Mouse (Mus musculus) kidney, embryonic 16.5 days (tissue): Measurements from ENCODE around the gene L2hgdh. TPM values are rescaled to one million over a fixed set of nuclear protein-coding genes. Genes with fewer than 3 reads are reported as not detected.

ENCODE experiments used
- ATAC-seq: fragments of 200-750 bp; cut with Nextera tagmentation; 2 replicates; pipeline ENCODE4 v1.8.0; 2017; ENCODE audit warnings: moderate TSS enrichment; ENCODE audit not compliant: low FRiP score, low TSS enrichment
- H3K27ac ChIP-seq: fragments of 300-500 bp; sonication (generic); 2 replicates; pipeline ENCODE4 v1.5.1; 2014; ENCODE audit warnings: low read length
- H3K27me3 ChIP-seq: fragments of 300-500 bp; sonication (generic); 2 replicates; pipeline ENCODE4 v1.6.1; 2014; ENCODE audit warnings: low read length, control low read depth, mixed read lengths; ENCODE audit not compliant: insufficient read depth
- H3K36me3 ChIP-seq: fragments of 300-500 bp; sonication (generic); 2 replicates; pipeline ENCODE4 v1.6.1; 2014; ENCODE audit warnings: low read length, control low read depth, mixed read lengths; ENCODE audit not compliant: insufficient read depth
- H3K4me1 ChIP-seq: fragments of 300-500 bp; sonication (generic); 2 replicates; pipeline ENCODE4 v1.6.1; 2014; ENCODE audit warnings: low read length, control low read depth, mixed read lengths; ENCODE audit not compliant: insufficient read depth
- H3K4me2 ChIP-seq: fragments of 300-500 bp; sonication (generic); replicated peaks from 2 replicates; pipeline ENCODE4 v1.6.1; 2014; ENCODE audit warnings: low read depth, low read length
- H3K4me3 ChIP-seq: fragments of 300-500 bp; sonication (generic); 2 replicates; pipeline ENCODE4 v1.5.1; 2014; ENCODE audit warnings: mild to moderate bottlenecking, low read length
- H3K9ac ChIP-seq: fragments of 300-500 bp; sonication (generic); replicated peaks from 2 replicates; pipeline ENCODE4 v1.6.1; 2014; ENCODE audit warnings: low read length
- H3K9me3 ChIP-seq: fragments of 300-500 bp; sonication (generic); 2 replicates; pipeline ENCODE4 v1.6.1; 2016; ENCODE audit warnings: low read length, control low read depth
- WGBS: fragments of 180-500 bp; shearing (Covaris S2); extraction: QIAGEN DNeasy Blood & Tissue Kit; methylation state at CpG from one replicate; pipeline ENCODE4 v1.1.7; 2014; 5-methylcytosine and 5-hydroxymethylcytosine counted together
- polyA plus RNA-seq: library from polyadenylated mRNA; unstranded; fragments of >200 nt; fragmentation: Nextera tagmentation; extraction: Ambion mirVana; gene quantifications from 2 replicates; pipeline ENCODE4 v1.2.1, GENCODE M21; 2015

The L2hgdh gene
- polyA plus RNA-seq, 1 experiment from 2014 or later, result 26.9 TPM

DNA sequence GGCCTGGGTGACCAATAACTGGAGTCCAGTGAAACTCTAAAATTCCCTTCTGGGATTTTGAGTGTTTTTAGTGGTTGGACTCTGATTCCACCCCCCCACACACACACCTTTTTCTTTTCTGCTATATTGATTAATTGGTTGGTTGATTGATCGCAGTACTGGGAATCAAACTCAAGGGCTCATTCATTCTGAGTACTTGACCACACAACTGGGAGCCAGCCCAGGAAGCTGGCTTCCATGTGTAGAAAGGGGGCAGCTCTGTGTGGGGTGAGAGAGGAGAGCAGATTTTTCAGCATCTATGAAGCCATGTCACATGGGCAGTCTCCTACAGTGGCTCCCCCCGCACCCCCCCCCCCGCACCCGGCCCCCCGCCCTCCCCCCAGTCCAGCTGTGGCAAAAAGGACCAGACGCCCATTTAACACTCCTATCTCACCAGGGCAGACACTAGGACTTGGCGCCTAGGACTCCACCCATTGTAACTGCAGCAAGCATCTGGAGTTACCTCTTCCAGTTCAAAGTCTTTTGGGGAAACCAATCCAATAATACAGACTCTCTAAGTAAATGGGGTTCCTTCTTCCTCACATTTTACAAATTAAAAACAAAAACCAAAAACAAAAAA is 34.7 kb upstream of the L2hgdh start:
- peak overlapping the region; percentile 88 for H3K27ac ChIP-seq
- no peaks in the 10 kb centered on the region; the same call in 1 of the 2 replicates for H3K36me3 ChIP-seq
- no peaks in the 10 kb centered on the region for H3K27me3 ChIP-seq
- H3K9me3 ChIP-seq, result no peaks in the 10 kb centered on the region
- no peak for ATAC-seq
- H3K4me2 ChIP-seq, result peak overlapping the region; percentile 56; the same call in 1 of the 2 replicates
- WGBS, result 36% methylated on average over 7 of the region's 7 CpGs
- H3K4me3 ChIP-seq, result no peak overlapping the region
- H3K9ac ChIP-seq, result 0 out of 2 replicates have a peak overlapping the region, but pooled peaks have one; percentile 4
- H3K4me1 ChIP-seq, result peaks cover 27% of the 10 kb centered on the region

DNA sequence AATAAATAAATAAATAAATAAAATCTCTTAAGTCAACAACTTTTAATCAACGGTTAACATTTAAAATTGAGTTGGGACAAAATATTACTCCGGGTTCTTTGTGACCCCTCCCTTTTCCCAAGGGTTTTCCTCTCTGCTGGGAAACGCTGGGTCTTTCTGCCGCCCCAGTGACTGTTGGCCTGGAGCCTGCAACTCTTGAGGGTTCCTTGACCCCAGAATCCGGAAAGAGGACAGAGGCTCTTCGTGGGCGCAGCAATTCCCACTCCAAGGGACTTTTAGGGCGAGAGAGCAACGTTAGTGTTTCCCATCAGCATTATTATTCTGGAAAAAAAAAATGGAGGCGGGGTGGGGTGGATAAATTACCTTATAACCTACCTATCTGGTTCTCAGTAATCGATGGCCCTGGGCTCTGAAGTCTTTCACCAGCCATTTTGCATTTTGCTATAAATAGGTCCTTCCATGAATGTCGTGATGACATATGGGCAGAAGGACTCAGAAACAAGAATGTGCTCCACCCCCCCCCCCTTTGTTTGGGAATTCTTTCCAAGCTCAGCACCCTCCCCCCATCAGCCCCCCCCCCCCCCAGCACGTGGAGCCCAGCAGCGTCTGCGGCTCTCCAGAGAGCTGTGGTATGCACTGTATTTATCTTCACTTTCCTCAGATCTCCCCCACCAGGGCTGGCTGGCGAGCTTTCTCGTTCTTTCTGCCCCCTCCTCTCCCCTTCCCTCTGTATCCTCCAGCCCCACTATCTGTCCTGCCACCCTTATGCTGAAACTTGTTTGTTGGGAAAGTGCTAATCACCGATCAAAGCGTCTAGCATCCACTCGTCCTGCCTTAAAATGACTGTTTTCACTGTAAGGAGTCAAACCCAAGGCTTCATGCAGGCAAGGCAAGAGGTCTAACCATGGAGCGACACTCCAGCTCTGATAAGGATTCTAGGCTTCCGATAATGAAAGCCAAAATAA is 33.8 kb upstream of the L2hgdh start:
- Histone ChIP-seq H3K9ac (0 out of 2 replicates have a peak overlapping the region, but pooled peaks have one; percentile 4), H3K27me3 (no peaks in the 10 kb centered on the region), H3K9me3 (no peaks in the 10 kb centered on the region), H3K4me2 (peak overlapping the region; percentile 56), H3K36me3 (no peaks in the 10 kb centered on the region; the same call in 1 of the 2 replicates), H3K4me1 (peaks cover 27% of the 10 kb centered on the region), H3K4me3 (peak overlapping the region; percentile 24), H3K27ac (peak overlapping the region; percentile 88)
- WGBS, result 8% methylated on average over 22 of the region's 22 CpGs
- peak; percentile 59 for ATAC-seq

DNA sequence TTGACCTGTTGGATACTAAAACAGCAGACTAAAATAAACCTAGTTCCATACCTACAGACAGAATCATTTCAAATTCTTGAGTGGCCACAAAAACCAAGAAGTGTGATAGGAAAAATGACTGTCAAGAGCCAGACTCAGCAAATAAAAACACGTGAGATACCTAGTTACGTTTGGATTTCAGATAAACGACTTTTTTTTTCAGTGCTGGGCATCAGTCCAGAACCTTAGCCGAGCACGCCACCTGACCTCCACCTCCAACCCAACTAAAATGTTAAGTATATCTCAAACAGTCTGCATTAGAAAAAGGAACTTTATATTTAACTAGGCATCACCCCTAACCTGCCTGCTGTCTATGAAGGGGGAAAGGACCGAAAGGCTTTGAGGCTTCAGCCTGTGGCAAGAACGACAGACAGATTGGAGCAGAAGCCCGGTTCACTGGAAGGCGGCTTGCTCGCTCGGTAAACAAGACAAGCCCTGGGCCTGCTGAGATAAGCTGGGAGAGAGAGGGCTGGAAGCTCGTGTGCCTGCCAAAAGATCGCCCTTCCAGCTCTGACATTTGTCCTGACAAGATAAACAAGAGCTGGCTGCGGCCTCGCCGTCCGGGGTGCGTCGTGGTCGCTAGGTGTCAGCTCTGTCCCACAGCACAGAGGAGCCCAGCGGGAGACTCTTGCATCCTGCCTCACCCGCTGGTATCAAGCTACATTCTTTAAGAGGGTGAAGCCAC is 32.9 kb upstream of the L2hgdh start:
- Histone ChIP-seq H3K9me3 (no peaks in the 10 kb centered on the region), H3K4me2 (peak overlapping the region; percentile 56), H3K9ac (peak overlapping the region; percentile 41), H3K4me1 (peaks cover 27% of the 10 kb centered on the region), H3K27me3 (no peaks in the 10 kb centered on the region), H3K4me3 (peak overlapping the region; percentile 24), H3K36me3 (no peaks in the 10 kb centered on the region; the same call in 1 of the 2 replicates), H3K27ac (peak overlapping the region; percentile 78)
- peak; percentile 93 for ATAC-seq
- 5% methylated on average over 22 of the region's 22 CpGs for WGBS

DNA sequence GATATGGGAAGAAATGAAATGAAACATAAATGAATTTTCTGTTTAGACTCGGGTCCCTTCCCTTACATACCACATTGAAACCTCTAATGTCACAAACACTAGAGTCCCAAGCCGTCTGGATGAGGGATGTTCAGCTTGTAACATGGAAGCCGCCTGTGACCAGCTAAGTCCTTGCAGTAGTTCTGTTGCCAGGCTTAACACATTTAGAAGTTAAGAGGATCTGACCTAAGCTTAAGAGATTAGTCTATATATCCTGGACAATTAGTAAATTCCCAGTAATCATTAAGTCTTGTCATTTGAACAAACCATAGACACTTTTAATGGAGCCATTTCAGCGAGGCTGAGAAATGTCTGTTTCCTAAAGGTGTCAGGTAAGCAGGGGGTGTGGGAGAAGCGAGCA is 31.3 kb upstream of the L2hgdh start:
- no peak overlapping the region for H3K9ac ChIP-seq
- H3K4me2 ChIP-seq, result no peak overlapping the region
- H3K27ac ChIP-seq, result no peak overlapping the region
- H3K4me3 ChIP-seq, result no peak overlapping the region
- H3K9me3 ChIP-seq, result no peaks in the 10 kb centered on the region
- no peaks in the 10 kb centered on the region for H3K36me3 ChIP-seq
- H3K27me3 ChIP-seq, result no peaks in the 10 kb centered on the region
- peaks cover 39% of the 10 kb centered on the region for H3K4me1 ChIP-seq
- no peak for ATAC-seq
- WGBS, result 78% methylated on average over 5 of the region's 5 CpGs

DNA sequence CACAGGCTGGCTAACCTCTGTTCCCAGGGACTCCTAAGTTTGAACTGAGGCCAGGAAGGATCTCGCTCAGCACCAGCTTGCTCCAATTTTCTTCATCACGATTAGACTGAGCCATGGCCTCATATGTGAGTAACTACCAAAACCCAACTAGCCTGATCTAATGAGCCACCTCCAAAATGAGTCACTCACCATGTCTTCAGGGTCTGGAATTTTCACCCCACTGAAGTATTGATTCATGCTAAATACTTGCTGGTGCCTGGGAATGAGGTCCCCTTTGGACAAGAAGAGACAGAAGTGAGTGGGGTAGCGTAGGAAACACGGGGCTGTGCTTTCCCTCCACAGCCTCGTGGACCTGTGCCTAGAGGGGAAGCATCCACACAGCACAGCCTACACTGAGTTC is 29.3 kb upstream of the L2hgdh start:
- Histone ChIP-seq H3K4me3 (no peak overlapping the region), H3K36me3 (0 out of 2 replicates have a peak, but pooled peaks cover 4% of the 10 kb centered on the region), H3K4me1 (peaks cover 24% of the 10 kb centered on the region), H3K9me3 (no peaks in the 10 kb centered on the region), H3K27me3 (no peaks in the 10 kb centered on the region), H3K27ac (no peak overlapping the region), H3K4me2 (no peak overlapping the region), H3K9ac (no peak overlapping the region)
- ATAC-seq, result no peak
- 81% methylated on average over 5 of the region's 5 CpGs for WGBS

DNA sequence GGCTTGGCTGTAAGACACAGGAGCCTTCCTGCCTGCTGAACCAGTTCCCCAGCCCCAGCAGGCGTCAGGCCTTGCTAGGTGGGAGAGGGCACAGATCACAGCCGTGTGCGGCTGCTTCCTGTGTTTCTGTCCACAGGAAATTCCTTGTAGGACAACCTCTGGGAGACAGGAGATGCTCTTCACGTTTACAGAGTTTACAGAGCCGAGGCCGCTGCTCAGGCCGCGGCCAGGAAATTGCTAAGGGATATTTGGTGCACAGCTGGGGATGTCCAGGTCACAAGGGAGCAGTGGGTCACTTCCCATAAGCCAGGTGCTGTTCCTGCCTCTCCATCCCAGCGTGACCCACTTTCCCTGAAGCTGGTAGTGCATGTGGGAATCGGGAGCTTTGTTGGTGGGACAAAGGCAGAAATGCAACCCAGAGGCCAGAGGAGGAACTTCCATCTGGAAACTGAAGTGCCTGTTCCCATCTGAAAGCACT is 27.2 kb upstream of the L2hgdh start:
- ATAC-seq, result peak; percentile 82

DNA sequence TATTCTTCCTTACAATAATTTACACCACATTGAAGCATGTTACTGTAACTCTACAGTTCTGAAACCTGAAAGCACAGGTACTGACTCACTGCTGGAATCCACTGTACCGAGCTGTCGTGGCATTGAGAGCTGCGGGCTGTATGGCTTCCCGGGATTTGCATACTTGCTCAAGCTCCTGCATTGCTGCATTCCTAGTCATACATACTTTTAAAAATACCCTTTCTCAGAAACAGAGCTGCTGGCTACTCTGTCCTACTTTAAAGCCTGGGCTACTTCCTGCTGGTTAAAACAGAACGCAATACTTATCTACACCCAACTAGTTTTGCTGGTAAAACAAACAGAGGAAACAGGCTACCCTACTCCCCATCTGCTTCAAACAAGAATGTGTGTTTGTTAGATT is 19.5 kb upstream of the L2hgdh start:
- WGBS, result 79% methylated on average over 5 of the region's 5 CpGs
- H3K27me3 ChIP-seq, result no peaks in the 10 kb centered on the region
- ATAC-seq, result no peak
- H3K4me1 ChIP-seq, result no peaks in the 10 kb centered on the region
- no peak overlapping the region for H3K4me3 ChIP-seq
- H3K9me3 ChIP-seq, result no peaks in the 10 kb centered on the region
- no peak overlapping the region for H3K27ac ChIP-seq
- H3K36me3 ChIP-seq, result peaks cover 8% of the 10 kb centered on the region; the same call in 1 of the 2 replicates
- H3K4me2 ChIP-seq, result no peak overlapping the region
- H3K9ac ChIP-seq, result no peak overlapping the region

More for the DNA sequence above, 27.2 kb upstream of the L2hgdh start:
- H3K4me2 ChIP-seq, result no peak overlapping the region
- H3K9ac ChIP-seq, result 0 out of 2 replicates have a peak overlapping the region, but pooled peaks have one; percentile 13
- no peaks in the 10 kb centered on the region for H3K27me3 ChIP-seq
- H3K36me3 ChIP-seq, result peaks cover 7% of the 10 kb centered on the region; the same call in 1 of the 2 replicates
- H3K4me3 ChIP-seq, result no peak overlapping the region
- peak overlapping the region; percentile 82 for H3K27ac ChIP-seq
- H3K9me3 ChIP-seq, result no peaks in the 10 kb centered on the region
- peaks cover 13% of the 10 kb centered on the region for H3K4me1 ChIP-seq
- WGBS, result 12% methylated on average over 10 of the region's 10 CpGs

DNA sequence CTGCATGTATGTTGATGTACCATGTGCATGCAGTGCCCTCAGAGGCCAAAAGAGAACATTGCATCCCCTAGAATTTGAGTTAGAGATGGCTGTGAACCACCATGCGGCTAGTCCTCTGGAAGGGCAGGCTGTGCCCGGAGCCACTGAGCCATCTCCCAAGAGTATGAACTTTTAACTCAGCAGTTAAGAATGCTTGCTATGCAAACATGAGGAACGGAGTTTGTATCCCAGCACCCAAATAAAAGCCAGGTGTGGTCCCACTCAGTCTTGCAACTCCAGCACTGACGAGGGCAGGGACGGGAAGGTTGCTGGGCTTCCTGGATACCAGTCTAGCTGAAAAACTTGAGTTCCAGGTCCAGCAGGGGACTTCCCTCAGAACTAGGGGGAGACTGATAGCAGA is 17.3 kb upstream of the L2hgdh start:
- no peaks in the 10 kb centered on the region for H3K27me3 ChIP-seq
- no peak overlapping the region for H3K27ac ChIP-seq
- H3K4me2 ChIP-seq, result no peak overlapping the region
- 0 out of 2 replicates have a peak, but pooled peaks cover 5% of the 10 kb centered on the region for H3K36me3 ChIP-seq
- ATAC-seq, result no peak
- H3K9me3 ChIP-seq, result no peaks in the 10 kb centered on the region
- no peak overlapping the region for H3K9ac ChIP-seq
- H3K4me1 ChIP-seq, result no peaks in the 10 kb centered on the region
- H3K4me3 ChIP-seq, result no peak overlapping the region
- WGBS, result 88% methylated on average over 5 of the region's 5 CpGs

DNA sequence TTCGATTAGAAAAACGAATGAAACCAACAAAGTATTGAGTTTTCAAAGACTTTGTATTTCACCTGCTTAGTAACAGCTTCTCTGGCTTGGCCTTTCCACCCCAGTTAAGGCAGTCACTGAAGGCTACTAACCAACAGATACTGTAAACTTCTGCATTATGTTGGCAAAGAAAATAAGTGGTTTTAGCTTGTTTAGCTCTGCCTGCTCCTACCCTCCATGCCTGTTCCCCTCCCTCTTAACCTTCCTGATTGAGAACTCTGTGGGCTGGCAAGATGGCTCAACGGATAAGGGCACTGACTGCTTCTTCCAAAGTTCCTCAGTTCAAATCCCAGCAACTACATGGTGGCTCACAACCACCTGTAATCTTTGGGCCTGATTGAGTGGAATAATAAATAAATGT is 9.2 kb upstream of the L2hgdh start:
- ATAC-seq, result 0 out of 2 replicates have a peak, but pooled peaks have one; percentile 19
- WGBS, result 83% methylated on average over 3 of the region's 3 CpGs
- Histone ChIP-seq H3K4me3 (no peak overlapping the region), H3K4me2 (no peak overlapping the region), H3K9ac (no peak overlapping the region), H3K27ac (no peak overlapping the region), H3K4me1 (no peaks in the 10 kb centered on the region), H3K36me3 (no peaks in the 10 kb centered on the region), H3K27me3 (no peaks in the 10 kb centered on the region), H3K9me3 (no peaks in the 10 kb centered on the region)
